Mouse (Mus musculus) fat pad, adult 2 months (tissue): Measurements from ENCODE around the gene Brsk2.

ENCODE experiments used
- DNase-seq: peaks from one replicate; pipeline ENCODE4 v3.0.0-alpha.2; 2011; ENCODE audit warnings: low read depth, low spot score; ENCODE audit errors: extremely low read depth

Gene Brsk2

GRCm38 (mm10) chr7:141955565-141956173, 6.1 kb downstream of the Brsk2 start:
- no peak for DNase-seq

GRCm38 (mm10) chr7:141956174-141956566, 6.6 kb downstream of the Brsk2 start:
- DNase-seq: no peak

- DNase-seq: no peak
These were observed 8.0 kb downstream of the Brsk2 start for GRCm38 (mm10) chr7:141957524-141958051.

GRCm38 (mm10) chr7:141958211-141958610, 8.7 kb downstream of the Brsk2 start:
- no peak for DNase-seq

DNA sequence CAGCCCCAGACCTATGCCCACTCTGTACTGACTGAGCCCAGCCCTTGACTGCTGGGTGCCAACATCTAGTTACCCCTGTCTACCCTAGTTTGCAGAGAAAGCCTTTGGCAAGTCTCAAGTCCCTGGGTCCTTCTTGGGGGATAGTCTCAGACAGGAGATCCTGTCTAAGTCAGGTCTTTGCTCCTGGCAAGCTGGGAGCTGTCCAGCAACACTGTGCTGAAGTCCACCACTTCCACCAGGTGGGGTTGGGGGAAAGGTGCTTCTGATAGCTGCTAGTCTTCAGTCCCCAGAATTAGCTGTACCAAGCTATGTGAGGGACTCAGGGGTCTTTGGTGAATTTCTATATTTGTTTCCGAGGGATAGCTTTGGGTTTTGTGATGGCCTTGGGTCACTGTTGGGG, 9.6 kb downstream of the Brsk2 start:
- DNase-seq: no peak

DNA sequence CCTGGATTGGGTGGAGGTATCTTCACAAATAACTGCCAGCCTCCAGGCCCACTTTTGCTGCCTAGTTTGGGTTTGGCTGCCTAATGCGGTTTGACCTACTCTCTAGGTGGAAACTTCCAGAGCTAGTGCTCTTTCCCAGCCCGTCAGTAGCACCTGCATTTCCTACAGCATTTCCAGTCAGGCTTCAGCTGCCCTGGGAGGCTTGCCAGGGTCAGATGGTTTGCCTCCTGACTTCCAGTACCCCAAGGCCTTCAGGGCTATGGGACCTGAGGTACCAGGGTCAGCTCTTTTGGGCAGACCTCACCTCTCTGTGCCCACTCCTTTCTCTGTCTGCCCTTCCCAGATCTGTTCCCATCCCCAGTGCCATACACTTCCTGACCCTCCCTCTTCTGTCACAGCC, 11.4 kb downstream of the Brsk2 start:
- no peak for DNase-seq

GRCm38 (mm10) chr7:141961491-141961890, 11.9 kb downstream of the Brsk2 start:
- DNase-seq: no peak

GRCm38 (mm10) chr7:141962521-141962920, 13.0 kb downstream of the Brsk2 start:
- DNase-seq: no peak

DNA sequence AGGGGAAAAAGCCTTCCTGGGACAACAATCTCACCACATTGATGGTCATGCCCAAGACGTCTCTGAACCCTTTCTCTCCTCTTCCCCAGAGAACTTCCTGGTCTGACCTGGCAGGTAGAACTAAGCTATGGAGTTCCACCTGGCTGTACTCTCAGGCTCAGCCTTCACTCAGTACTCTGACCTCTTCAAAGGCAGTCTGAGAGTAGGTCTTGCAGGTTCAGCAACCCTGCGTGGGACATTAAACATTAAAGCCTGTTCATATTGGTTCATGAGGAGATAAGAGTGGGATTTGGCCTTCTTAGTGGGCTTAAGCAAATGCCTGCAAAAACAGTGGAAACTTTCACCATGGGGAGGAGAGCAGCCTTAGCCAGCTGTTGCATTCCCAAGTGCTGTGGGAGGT, 16.7 kb downstream of the Brsk2 start:
- DNase-seq: no peak

DNA sequence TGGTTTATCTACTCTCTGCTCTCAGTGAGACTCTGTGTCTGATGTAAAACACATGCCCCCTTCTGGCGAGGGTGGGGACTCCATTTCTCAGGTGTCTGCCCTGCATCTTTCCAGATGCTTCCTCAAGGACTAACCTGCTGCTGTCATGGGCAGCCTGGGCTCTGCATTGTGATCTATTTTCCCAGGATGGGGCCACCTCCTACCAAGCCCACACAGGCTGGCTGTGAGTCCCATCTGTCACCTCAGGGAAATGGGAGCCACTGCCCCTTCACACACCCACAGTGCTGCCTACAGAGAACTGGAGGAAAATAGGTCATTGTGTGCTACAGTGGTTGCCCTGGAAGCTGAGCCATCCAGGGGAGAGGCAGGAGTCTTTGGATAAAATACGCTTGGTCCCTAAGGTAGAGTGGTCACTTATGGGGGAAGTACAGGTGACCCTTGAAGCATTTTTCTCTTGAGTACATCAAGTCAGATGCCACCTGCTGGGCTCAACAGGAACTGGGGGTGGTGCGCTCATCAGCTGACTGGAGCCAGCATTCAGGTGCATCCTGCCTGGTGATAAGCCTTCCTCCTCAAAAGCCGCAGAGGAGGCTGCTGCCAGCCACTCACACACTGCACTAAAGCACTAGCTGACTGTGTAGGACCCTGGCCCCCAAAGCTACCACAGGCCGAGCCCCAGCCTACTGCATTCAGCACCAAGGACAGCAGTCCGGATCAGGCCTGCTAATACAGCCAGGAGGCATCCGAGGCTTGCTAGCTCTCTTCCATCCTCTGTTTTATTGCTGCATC, 23.5 kb downstream of the Brsk2 start:
- DNase-seq: no peak

DNA sequence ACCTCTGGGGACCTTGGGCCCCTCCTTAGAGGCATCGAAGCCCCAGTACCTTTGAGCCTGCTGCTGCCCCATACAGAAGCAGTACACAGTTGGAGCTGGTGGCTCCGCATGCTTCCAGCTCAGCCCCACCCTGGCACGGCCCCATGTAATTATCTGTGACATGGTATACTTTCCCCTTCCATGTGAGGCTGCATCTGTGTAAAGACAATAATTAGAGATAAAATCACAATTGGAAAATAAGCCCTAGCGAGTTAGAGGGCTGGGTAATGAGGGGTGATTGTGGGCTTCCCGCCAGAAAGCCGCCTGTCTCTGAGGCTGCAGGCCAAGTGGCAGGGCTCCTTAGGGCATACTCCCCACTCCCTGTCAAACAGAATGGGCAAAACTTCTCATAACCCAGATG, 28.5 kb downstream of the Brsk2 start:
- no peak for DNase-seq

DNA sequence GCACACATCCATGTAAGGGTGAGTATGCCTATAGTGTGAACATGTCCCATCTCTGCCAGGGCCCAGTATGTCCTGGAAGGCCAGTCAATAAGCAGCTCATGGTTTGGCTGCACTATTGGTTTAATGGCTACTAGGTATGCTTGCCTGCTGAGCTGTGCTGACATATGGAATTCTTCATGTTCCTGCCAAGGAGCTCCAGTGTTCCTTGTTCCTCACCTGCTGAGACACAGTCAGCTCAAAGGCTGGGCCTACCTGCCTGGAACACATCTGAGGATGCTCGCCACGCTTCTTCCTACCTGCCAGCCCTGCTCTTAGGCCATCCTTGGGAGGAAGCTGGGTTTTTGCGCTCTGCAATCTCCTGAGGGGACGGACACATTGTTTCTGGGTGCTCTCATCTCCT, 29.7 kb downstream of the Brsk2 start:
- no peak for DNase-seq

DNA sequence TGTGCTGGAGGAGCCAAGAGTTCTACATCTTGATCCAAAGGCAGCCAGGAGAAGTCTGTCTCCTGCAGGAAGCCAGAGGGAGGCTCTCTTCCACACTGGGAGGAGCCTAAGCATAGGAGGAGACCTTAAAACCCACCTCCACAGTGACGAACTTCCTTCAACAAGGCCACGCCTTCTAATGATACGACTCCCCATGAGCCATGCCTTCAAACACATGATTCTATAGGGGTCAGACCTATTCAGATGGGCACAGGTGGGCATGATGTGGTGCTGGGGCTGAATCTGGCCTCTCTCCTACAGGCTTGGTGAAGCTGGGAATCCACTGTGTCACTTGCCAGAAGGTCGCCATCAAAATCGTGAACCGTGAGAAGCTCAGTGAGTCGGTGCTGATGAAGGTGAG, 31.7 kb downstream of the Brsk2 start:
- no peak for DNase-seq

GRCm38 (mm10) chr7:141988314-141988806, 38.8 kb downstream of the Brsk2 start:
- DNase-seq: no peak

DNA sequence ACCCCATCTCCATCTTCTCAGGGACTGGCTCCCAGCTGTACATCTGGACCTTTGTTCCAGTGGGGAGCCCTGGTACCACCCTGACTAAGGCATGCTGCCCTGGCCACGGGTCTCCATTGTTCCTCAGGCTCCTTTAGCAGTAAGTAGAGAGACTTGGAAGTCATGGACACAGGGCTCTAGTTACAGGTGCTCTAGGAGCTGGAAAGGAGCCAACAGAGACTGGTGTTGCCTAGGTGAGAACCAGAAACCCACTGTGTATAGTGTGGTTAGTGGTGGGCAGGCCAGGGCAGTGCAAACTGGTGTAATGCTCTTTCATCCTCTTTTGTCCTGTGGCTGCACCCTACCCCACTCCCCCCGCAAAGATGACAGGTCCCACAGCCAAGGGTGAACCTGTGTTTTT, 41.6 kb downstream of the Brsk2 start:
- no peak for DNase-seq

- DNase-seq: no peak
These were observed 44.6 kb downstream of the Brsk2 start for GRCm38 (mm10) chr7:141994121-141994520.

DNA sequence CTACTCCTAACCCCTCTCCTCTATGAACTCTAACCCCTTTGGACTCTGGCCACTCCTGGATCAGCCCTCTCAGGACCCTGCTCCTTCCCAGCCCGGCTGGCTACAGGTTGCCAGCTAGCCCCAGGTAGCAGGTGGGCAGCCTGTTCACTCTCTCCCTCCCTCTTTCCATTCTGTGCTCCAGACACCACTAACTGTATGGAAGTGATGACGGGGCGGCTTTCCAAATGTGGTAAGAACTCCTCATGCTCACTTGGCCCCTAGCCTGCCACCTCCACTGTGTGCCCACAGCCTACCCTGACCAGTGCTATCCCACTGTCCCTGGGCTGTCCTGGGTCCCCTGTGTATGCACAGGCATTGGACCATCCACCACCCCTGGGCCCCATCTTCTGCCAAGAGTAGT, 51.1 kb downstream of the Brsk2 start:
- no peak for DNase-seq

GRCm38 (mm10) chr7:142001597-142002340, 52.2 kb downstream of the Brsk2 start:
- no peak for DNase-seq

DNA sequence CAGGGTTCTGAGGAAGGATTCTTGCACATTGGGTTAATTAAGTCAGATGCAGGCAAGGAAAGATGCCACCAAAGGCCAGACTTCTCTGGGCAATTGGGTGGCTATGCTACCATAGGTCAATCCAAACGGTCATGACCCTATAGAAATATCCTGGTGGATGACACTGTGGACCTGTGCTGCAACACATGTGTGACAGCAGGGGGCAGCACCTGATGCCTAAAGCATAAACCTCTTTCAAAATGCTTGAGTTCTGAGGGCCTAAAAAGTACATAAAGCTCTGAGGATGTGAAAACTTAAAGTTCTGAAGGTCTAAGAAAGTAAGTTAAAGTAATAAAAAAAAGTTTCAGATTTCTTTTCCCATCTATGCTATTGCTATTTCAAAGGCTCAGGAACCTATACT, 67.0 kb downstream of the Brsk2 start:
- no peak for DNase-seq

DNA sequence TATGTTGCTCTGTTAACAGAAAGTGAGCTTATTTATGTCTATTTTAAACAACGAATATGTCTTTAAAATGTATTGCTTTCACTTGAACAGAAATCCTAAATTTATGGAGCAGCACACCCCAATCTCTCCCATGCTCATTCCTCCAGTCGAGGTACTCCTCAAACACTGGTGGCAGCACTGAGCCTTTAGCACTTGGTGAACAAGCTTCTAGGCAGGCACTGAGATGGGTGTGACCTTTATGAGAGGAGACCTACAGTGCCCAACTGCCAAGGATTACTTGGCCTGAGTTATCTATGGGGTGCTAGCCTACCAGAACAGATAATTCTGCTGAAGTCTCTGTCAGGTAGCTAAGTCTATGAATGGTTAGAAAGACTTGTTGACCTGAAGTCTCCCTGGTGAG, 70.1 kb downstream of the Brsk2 start:
- DNase-seq: no peak

DNA sequence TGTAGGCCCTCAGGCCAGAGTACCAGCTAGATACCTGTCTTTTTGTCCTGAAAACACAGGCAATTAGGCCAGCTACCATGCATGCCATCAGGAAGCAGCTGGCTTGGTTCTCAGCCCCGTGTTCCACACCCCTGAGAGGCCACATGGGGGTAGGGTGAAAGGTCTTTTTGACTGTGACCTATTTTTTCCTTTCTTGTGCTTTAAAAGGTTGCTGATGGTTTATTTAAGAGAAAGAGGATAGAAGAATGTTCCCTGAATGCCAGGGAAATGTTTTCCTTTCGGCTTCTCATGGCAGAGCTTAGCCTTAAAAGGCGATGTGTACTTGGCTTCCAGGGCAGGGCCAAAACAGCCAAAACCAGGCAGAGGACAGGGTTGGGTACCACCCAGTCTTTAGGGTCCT, 71.3 kb downstream of the Brsk2 start:
- DNase-seq: no peak

DNA sequence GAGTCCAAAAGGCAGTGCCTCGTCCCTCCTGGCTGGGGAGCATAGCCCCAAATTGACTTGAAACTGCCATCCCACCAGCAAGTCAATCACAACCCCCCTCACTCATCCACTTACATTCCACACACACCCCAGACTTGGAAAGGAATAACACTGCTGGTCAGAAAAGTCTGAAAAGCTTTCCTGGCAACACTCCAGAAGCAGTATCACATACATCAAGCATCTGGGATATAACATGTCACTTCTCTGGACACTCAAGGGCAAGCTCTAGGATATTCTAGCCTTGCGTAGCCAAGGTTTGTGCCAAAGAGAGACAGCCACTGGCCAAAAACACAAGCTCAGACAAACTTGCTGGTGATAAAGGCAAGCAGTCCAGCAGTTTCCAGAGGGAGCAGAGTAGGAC, 75.6 kb downstream of the Brsk2 start:
- DNase-seq: no peak
